Mouse (Mus musculus): Measurements from ENCODE around the gene Cul3. TPM values are rescaled to one million over a fixed set of nuclear protein-coding genes. Genes with fewer than 3 reads are reported as not detected.
A peak's percentile ranks its signal among the peaks of the same experiment; 100 is the strongest.

Cul3 gene
- 12.4 and 17.9 TPM in 2 replicates for polyA plus RNA-seq (2012)

- TF ChIP-seq GATA1 (IDR thresholded peaks at IDR 0.05; ENCODE audit: low read length): no peak
These were observed at the start of gene Cul3 for GRCm38 (mm10) chr1:80340436-80341376. Gene Cul3 (minus strand): TSS chr1:80340480.

- TF ChIP-seq GATA1 (IDR thresholded peaks at IDR 0.05; ENCODE audit: low read length): no peak
These were observed 49.2 kb upstream of the Cul3 start for GRCm38 (mm10) chr1:80389518-80389917.

- no peak for TF ChIP-seq GATA1 (IDR thresholded peaks at IDR 0.05; ENCODE audit: low read length)
These were observed 43.6 kb upstream of the Cul3 start for GRCm38 (mm10) chr1:80383613-80384589.

- TF ChIP-seq GATA1 (IDR thresholded peaks at IDR 0.05; ENCODE audit: low read length): no peak
These were observed 42.6 kb upstream of the Cul3 start for GRCm38 (mm10) chr1:80382928-80383327.

GRCm38 (mm10) chr1:80381302-80381701 is 41.0 kb upstream of the Cul3 start:
- no peak for TF ChIP-seq GATA1 (IDR thresholded peaks at IDR 0.05; ENCODE audit: low read length)

- TF ChIP-seq GATA1 (IDR thresholded peaks at IDR 0.05; ENCODE audit: low read length): no peak
These were observed 31.7 kb upstream of the Cul3 start for GRCm38 (mm10) chr1:80372010-80372409.

- TF ChIP-seq GATA1 (IDR thresholded peaks at IDR 0.05; ENCODE audit: low read length): no peak
These were observed 31.1 kb upstream of the Cul3 start for GRCm38 (mm10) chr1:80371189-80371889.

- no peak for TF ChIP-seq GATA1 (IDR thresholded peaks at IDR 0.05; ENCODE audit: low read length)
These were observed 23.2 kb upstream of the Cul3 start for GRCm38 (mm10) chr1:80363486-80363885.

GRCm38 (mm10) chr1:80362946-80363345 is 22.7 kb upstream of the Cul3 start:
- TF ChIP-seq GATA1 (IDR thresholded peaks at IDR 0.05; ENCODE audit: low read length): no peak

GRCm38 (mm10) chr1:80362400-80362799 is 22.1 kb upstream of the Cul3 start:
- no peak for TF ChIP-seq GATA1 (IDR thresholded peaks at IDR 0.05; ENCODE audit: low read length)

- TF ChIP-seq GATA1 (IDR thresholded peaks at IDR 0.05; ENCODE audit: low read length): no peak
These were observed 19.8 kb upstream of the Cul3 start for GRCm38 (mm10) chr1:80360038-80360608.

- TF ChIP-seq GATA1 (IDR thresholded peaks at IDR 0.05; ENCODE audit: low read length): no peak
These were observed 232 bp downstream of the Cul3 start for GRCm38 (mm10) chr1:80340061-80340435.

GRCm38 (mm10) chr1:80339425-80340021 is 757 bp downstream of the Cul3 start:
- peak; percentile 3 for TF ChIP-seq GATA1 (IDR thresholded peaks at IDR 0.05; ENCODE audit: low read length)

GRCm38 (mm10) chr1:80338398-80338797 is 1.9 kb downstream of the Cul3 start:
- no peak for TF ChIP-seq GATA1 (IDR thresholded peaks at IDR 0.05; ENCODE audit: low read length)
